Mouse (Mus musculus) lung, embryonic 14.5 days (tissue): Measurements from ENCODE around the gene Slc35a2. TPM values are rescaled to one million over a fixed set of nuclear protein-coding genes. Genes with fewer than 3 reads are reported as not detected.
A peak's percentile ranks its signal among the peaks of the same experiment; 100 is the strongest.

Experiments
- ATAC-seq: fragments of 200-750 bp; cut with Nextera tagmentation; 2 replicates; pipeline ENCODE4 v1.8.0; 2017; ENCODE audit warnings: mild to moderate bottlenecking, moderate TSS enrichment, moderate library complexity; ENCODE audit not compliant: insufficient read depth
- DNase-seq: peaks from one replicate; pipeline ENCODE4 v3.0.0-alpha.2; 2015
- H3K27ac ChIP-seq: fragments of 300-500 bp; sonication (generic); 2 replicates; pipeline ENCODE4 v1.5.1; 2014; ENCODE audit warnings: low read depth, mild to moderate bottlenecking, moderate library complexity
- H3K27me3 ChIP-seq: fragments of 300-500 bp; sonication (generic); 2 replicates; pipeline ENCODE4 v1.6.1; 2014; ENCODE audit warnings: low read length, control low read depth; ENCODE audit not compliant: insufficient read depth
- H3K36me3 ChIP-seq: fragments of 300-500 bp; sonication (generic); 2 replicates; pipeline ENCODE4 v1.6.1; 2014; ENCODE audit warnings: control low read depth; ENCODE audit not compliant: insufficient read depth
- H3K4me1 ChIP-seq: fragments of 300-500 bp; sonication (generic); 2 replicates; pipeline ENCODE4 v1.6.1; 2014; ENCODE audit warnings: antibody characterized with exemption, control low read depth; ENCODE audit not compliant: insufficient read depth
- H3K4me2 ChIP-seq: fragments of 300-500 bp; sonication (generic); 2 replicates; pipeline ENCODE4 v1.6.1; 2014; ENCODE audit warnings: mild to moderate bottlenecking
- H3K4me3 ChIP-seq: fragments of 300-500 bp; sonication (generic); 2 replicates; pipeline ENCODE4 v1.5.1; 2014; ENCODE audit warnings: low read depth, low read length
- H3K9ac ChIP-seq: fragments of 300-500 bp; sonication (generic); 2 replicates; pipeline ENCODE4 v1.6.1; 2014
- H3K9me3 ChIP-seq: fragments of 300-500 bp; sonication (generic); 2 replicates; pipeline ENCODE4 v1.6.1; 2016; ENCODE audit warnings: low read depth, low read length, control low read depth
- CTCF ChIP-seq: IDR thresholded peaks from 2 replicates; pipeline ENCODE4 v1.5.1; 2016; ENCODE audit warnings: antibody characterized with exemption, low read depth
- WGBS: fragments of 180-500 bp; shearing (Covaris S2); extraction: QIAGEN DNeasy Blood & Tissue Kit; methylation state at CpG from one replicate; pipeline ENCODE4 v1.1.7; 2014; 5-methylcytosine and 5-hydroxymethylcytosine counted together
- polyA plus RNA-seq: library from polyadenylated mRNA; unstranded; fragments of >200 nt; fragmentation: Nextera tagmentation; extraction: Ambion mirVana; gene quantifications from 2 replicates; pipeline ENCODE4 v1.2.1, GENCODE M21; 2014

Gene Slc35a2
- polyA plus RNA-seq, 1 experiment from 2014 or later: 13.7 TPM

DNA sequence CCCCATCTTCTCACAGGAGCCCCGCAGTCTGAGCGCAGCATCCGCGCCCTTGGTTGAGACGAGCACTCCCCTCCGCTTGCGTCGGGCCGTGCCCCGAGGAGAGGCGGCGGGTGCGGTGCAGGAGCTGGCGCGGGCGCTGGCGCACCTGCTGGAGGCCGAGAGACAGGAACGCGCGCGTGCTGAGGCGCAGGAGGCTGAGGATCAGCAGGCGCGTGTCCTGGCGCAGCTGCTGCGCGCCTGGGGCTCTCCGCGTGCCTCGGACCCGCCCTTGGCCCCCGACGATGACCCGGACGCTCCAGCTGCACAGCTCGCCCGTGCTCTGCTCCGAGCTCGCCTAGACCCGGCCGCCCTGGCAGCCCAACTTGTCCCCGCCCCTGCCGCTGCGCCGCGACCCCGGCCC lies 38.2 kb downstream of the Slc35a2 start:
- ATAC-seq (no peak), DNase-seq (no peak)
- no peak for TF ChIP-seq CTCF
- H3K4me1 ChIP-seq: no peaks in the 10 kb centered on the region
- H3K27ac ChIP-seq: no peak overlapping the region
- H3K4me3 ChIP-seq: peak overlapping the region; percentile 19
- no peaks in the 10 kb centered on the region for H3K36me3 ChIP-seq
- H3K4me2 ChIP-seq: peak overlapping the region; percentile 46
- WGBS: 7% methylated on average over 37 of the region's 48 CpGs
- no peak overlapping the region for H3K9ac ChIP-seq
- H3K27me3 ChIP-seq: peaks cover 62% of the 10 kb centered on the region
- no peaks in the 10 kb centered on the region for H3K9me3 ChIP-seq

GRCm38 (mm10) chrX:7926266-7926665 lies 42.4 kb downstream of the Slc35a2 start:
- no peak for TF ChIP-seq CTCF
- no peak for DNase-seq
- H3K9me3 ChIP-seq: no peaks in the 10 kb centered on the region
- 0 out of 2 replicates have a peak, but pooled peaks cover 7% of the 10 kb centered on the region for H3K36me3 ChIP-seq
- no peak for ATAC-seq
- WGBS: 61% methylated on average over 6 of the region's 6 CpGs
- H3K4me3 ChIP-seq: no peak overlapping the region
- H3K9ac ChIP-seq: no peak overlapping the region
- H3K27ac ChIP-seq: no peak overlapping the region
- no peak overlapping the region for H3K4me2 ChIP-seq
- H3K4me1 ChIP-seq: no peaks in the 10 kb centered on the region
- H3K27me3 ChIP-seq: peaks cover 60% of the 10 kb centered on the region

- 16% methylated on average over 10 of the region's 10 CpGs for WGBS
- H3K27me3 ChIP-seq: peaks cover 53% of the 10 kb centered on the region
- H3K4me3 ChIP-seq: no peak overlapping the region
Observed at GRCm38 (mm10) chrX:7927116-7927515, 43.3 kb downstream of the Slc35a2 start.

GRCm38 (mm10) chrX:7928270-7928790 lies 44.5 kb downstream of the Slc35a2 start, which contains the start of gene Eras:
Gene Eras (minus strand): TSS chrX:7928607.
- Histone ChIP-seq H3K27me3 (peaks cover 41% of the 10 kb centered on the region), H3K36me3 (0 out of 2 replicates have a peak, but pooled peaks cover 13% of the 10 kb centered on the region), H3K4me3 (no peak within 1 kb of the TSS), H3K4me1 (no peaks in the 10 kb centered on the region), H3K9me3 (no peaks in the 10 kb centered on the region), H3K27ac (no peak within 1 kb of the TSS), H3K4me2 (no peak within 1 kb of the TSS), H3K9ac (no peak within 1 kb of the TSS)
- ATAC-seq (no peak), DNase-seq (no peak)
- TF ChIP-seq CTCF: no peak
- WGBS: 11% methylated on average over 14 of the region's 19 CpGs

More at GRCm38 (mm10) chrX:7927116-7927515, 43.3 kb downstream of the Slc35a2 start:
- no peak for DNase-seq
- no peak for ATAC-seq
- Histone ChIP-seq H3K9ac (no peak overlapping the region), H3K36me3 (0 out of 2 replicates have a peak, but pooled peaks cover 13% of the 10 kb centered on the region), H3K9me3 (no peaks in the 10 kb centered on the region), H3K4me1 (no peaks in the 10 kb centered on the region), H3K4me2 (no peak overlapping the region), H3K27ac (no peak overlapping the region)
- TF ChIP-seq CTCF: no peak

DNA sequence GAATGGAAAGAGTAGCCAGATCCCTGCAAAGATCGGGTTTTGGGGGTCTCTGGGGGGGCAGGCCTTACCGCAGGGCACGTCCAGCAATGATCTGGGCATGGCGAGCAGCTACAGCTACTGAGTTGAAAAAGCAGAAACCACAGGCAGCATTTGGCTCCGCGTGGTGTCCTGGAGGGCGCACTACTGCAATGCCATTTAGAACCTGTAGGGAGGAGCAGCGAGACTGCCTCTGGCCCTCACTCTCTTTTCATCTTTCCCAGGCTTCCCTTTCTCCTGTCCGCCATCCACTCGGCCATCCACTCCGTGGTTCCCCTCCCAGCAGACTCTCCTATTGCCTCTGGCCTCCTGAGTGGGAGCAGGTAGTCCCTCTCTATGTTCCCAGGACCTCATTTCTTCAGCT lies 53.0 kb downstream of the Slc35a2 start:
- H3K4me3 ChIP-seq: no peak overlapping the region
- no peak overlapping the region for H3K9ac ChIP-seq
- H3K4me1 ChIP-seq: no peaks in the 10 kb centered on the region
- ATAC-seq: no peak
- H3K4me2 ChIP-seq: no peak overlapping the region
- peak; percentile 35; the same call in 1 of the 2 replicates for TF ChIP-seq CTCF
- H3K27me3 ChIP-seq: no peaks in the 10 kb centered on the region
- no peaks in the 10 kb centered on the region for H3K9me3 ChIP-seq
- 0 out of 2 replicates have a peak, but pooled peaks cover under 1% of the 10 kb centered on the region for H3K36me3 ChIP-seq
- WGBS: 52% methylated on average over 11 of the region's 11 CpGs
- DNase-seq: no peak
- H3K27ac ChIP-seq: no peak overlapping the region

DNA sequence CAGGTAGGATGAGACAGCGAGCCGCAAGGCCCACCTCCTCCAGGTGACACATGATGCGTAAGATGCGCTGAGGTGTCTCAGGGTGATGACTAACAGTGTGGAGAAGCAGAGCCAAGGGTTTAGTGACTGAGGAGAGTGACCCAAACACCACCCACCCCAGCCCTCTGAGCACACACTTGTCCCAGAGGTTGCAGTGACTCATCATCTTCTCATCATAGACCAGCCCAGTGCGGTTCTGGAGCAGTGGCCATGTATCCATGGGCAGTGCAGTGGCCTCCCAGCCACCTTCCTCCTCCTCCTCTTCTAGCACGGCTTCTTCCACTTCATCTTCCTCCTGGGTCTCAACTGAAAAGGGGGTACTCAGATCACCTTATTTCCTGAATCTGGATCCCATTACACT lies 53.8 kb downstream of the Slc35a2 start:
- Histone ChIP-seq H3K9ac (no peak overlapping the region), H3K4me2 (no peak overlapping the region), H3K4me3 (no peak overlapping the region), H3K36me3 (no peaks in the 10 kb centered on the region), H3K27ac (no peak overlapping the region), H3K4me1 (no peaks in the 10 kb centered on the region), H3K27me3 (no peaks in the 10 kb centered on the region), H3K9me3 (no peaks in the 10 kb centered on the region)
- TF ChIP-seq CTCF: no peak
- WGBS: 94% methylated on average over 6 of the region's 6 CpGs
- ATAC-seq (no peak), DNase-seq (no peak)

Other genes with a start within 250 kb of the Slc35a2 start
- gene Syp, start 245.6 kb upstream of the Slc35a2 start, polyA plus RNA-seq: 0.88 and 0.97 TPM in 2 replicates
- gene Prickle3, start 226.8 kb upstream of the Slc35a2 start, polyA plus RNA-seq: 8.3 and 8.6 TPM in 2 replicates
- 185 and 188 TPM in 2 replicates for gene Plp2, start 212.6 kb upstream of the Slc35a2 start, polyA plus RNA-seq
- 0.12 and 0.13 TPM in 2 replicates for gene Magix, start 202.8 kb upstream of the Slc35a2 start, polyA plus RNA-seq
- gene Gpkow, start 186.9 kb upstream of the Slc35a2 start, polyA plus RNA-seq: 46.6 and 46.9 TPM in 2 replicates
- 32.1 and 32.8 TPM in 2 replicates for gene Wdr45, start 169.7 kb upstream of the Slc35a2 start, polyA plus RNA-seq
- 0.49 and 1.1 TPM in 2 replicates for gene Gm45208, start 161.8 kb upstream of the Slc35a2 start, polyA plus RNA-seq
- gene Praf2, start 155.6 kb upstream of the Slc35a2 start, polyA plus RNA-seq: 71.2 and 71.8 TPM in 2 replicates
- 22.7 and 25.3 TPM in 2 replicates for gene Ccdc120, start 133.1 kb upstream of the Slc35a2 start, polyA plus RNA-seq
- 21.7 and 22.5 TPM in 2 replicates for gene Tfe3, start 121.5 kb upstream of the Slc35a2 start, polyA plus RNA-seq
- 30.7 and 34.1 TPM in 2 replicates for gene Gripap1, start 94.3 kb upstream of the Slc35a2 start, polyA plus RNA-seq
- gene Kcnd1, start 61.7 kb upstream of the Slc35a2 start, polyA plus RNA-seq: 1.6 and 2.0 TPM in 2 replicates
- 29.9 and 31.7 TPM in 2 replicates for gene Otud5, start 42.7 kb upstream of the Slc35a2 start, polyA plus RNA-seq
- 6.6 and 6.9 TPM in 2 replicates for gene Pim2, start 5.8 kb upstream of the Slc35a2 start, polyA plus RNA-seq
- gene Pqbp1, start 15.2 kb downstream of the Slc35a2 start, polyA plus RNA-seq: 96.0 and 101 TPM in 2 replicates
- 160 and 174 TPM in 2 replicates for gene Timm17b, start 15.3 kb downstream of the Slc35a2 start, polyA plus RNA-seq
- not detected in 2 replicates for gene Gm10491, start 23.8 kb downstream of the Slc35a2 start, polyA plus RNA-seq
- not detected in 2 replicates for gene Gm10490, start 25.5 kb downstream of the Slc35a2 start, polyA plus RNA-seq
- 0.66 and 0.76 TPM in 2 replicates for gene Pcsk1n, start 35.8 kb downstream of the Slc35a2 start, polyA plus RNA-seq
- gene Eras, start 44.6 kb downstream of the Slc35a2 start, polyA plus RNA-seq: not detected in 2 replicates
- 23.7 and 29.1 TPM in 2 replicates for gene Hdac6, start 63.9 kb downstream of the Slc35a2 start, polyA plus RNA-seq
- 1.1 and 1.6 TPM in 2 replicates for gene Gata1, start 94.0 kb downstream of the Slc35a2 start, polyA plus RNA-seq
- gene Glod5, start 134.5 kb downstream of the Slc35a2 start, polyA plus RNA-seq: not detected in 2 replicates
- 71.6 and 74.3 TPM in 2 replicates for gene Suv39h1, start 190.7 kb downstream of the Slc35a2 start, polyA plus RNA-seq
- 0.43 and 0.60 TPM in 2 replicates for gene Was, start 206.5 kb downstream of the Slc35a2 start, polyA plus RNA-seq
- gene Wdr13, start 248.9 kb downstream of the Slc35a2 start, polyA plus RNA-seq: 20.8 and 21.8 TPM in 2 replicates